Mouse (Mus musculus) hindbrain, embryonic 13.5 days (tissue): Measurements from ENCODE around the gene Chd5. TPM values are rescaled to one million over a fixed set of nuclear protein-coding genes. Genes with fewer than 3 reads are reported as not detected.

Experiments used
- ATAC-seq: fragments of 200-750 bp; cut with Nextera tagmentation; 2 replicates; pipeline ENCODE4 v1.8.0; 2017; ENCODE audit warnings: moderate TSS enrichment; ENCODE audit not compliant: low FRiP score
- H3K27ac ChIP-seq: fragments of 300-500 bp; sonication (generic); 2 replicates; pipeline ENCODE4 v1.5.1; 2015; ENCODE audit warnings: inconsistent platforms, mild to moderate bottlenecking, moderate library complexity
- H3K27me3 ChIP-seq: fragments of 300-500 bp; sonication (generic); 2 replicates; pipeline ENCODE4 v1.6.1; 2015; ENCODE audit warnings: mild to moderate bottlenecking, inconsistent platforms
- H3K36me3 ChIP-seq: fragments of 300-500 bp; sonication (generic); 2 replicates; pipeline ENCODE4 v1.6.1; 2015; ENCODE audit warnings: mild to moderate bottlenecking, inconsistent platforms
- H3K4me1 ChIP-seq: fragments of 300-500 bp; sonication (generic); replicated peaks from 2 replicates; pipeline ENCODE4 v1.6.1; 2015; ENCODE audit warnings: inconsistent platforms
- H3K4me2 ChIP-seq: fragments of 300-500 bp; sonication (generic); 2 replicates; pipeline ENCODE4 v1.6.1; 2015; ENCODE audit warnings: inconsistent platforms, mild to moderate bottlenecking, moderate library complexity
- H3K4me3 ChIP-seq: fragments of 300-500 bp; sonication (generic); 2 replicates; pipeline ENCODE4 v1.5.1; 2015; ENCODE audit warnings: mild to moderate bottlenecking, inconsistent platforms
- H3K9ac ChIP-seq: fragments of 300-500 bp; sonication (generic); 2 replicates; pipeline ENCODE4 v1.6.1; 2015; ENCODE audit warnings: mild to moderate bottlenecking, inconsistent platforms
- H3K9me3 ChIP-seq: fragments of 300-500 bp; sonication (generic); 2 replicates; pipeline ENCODE4 v1.6.1; 2016; ENCODE audit warnings: inconsistent platforms
- WGBS: fragments of 180-500 bp; shearing (Covaris S2); methylation state at CpG from one replicate; pipeline ENCODE4 v1.1.7; 2015; 5-methylcytosine and 5-hydroxymethylcytosine counted together
- polyA plus RNA-seq: library from polyadenylated mRNA; unstranded; fragments of >200 nt; fragmentation: Nextera tagmentation; extraction: Ambion mirVana; gene quantifications from 2 replicates; pipeline ENCODE4 v1.2.1, GENCODE M21; 2015

The Chd5 gene
- 38.7 and 38.9 TPM in 2 replicates for polyA plus RNA-seq

GRCm38 (mm10) chr4:152338419-152339292, at the start of gene Chd5:
Chd5 (plus strand) TSS chr4:152338651.
- H3K27me3 ChIP-seq, result peaks cover 32% of the 10 kb centered on the region
- peaks cover 21% of the 10 kb centered on the region for H3K36me3 ChIP-seq
- H3K27ac ChIP-seq, result peak within 1 kb of the TSS; percentile 84
- H3K4me2 ChIP-seq, result peak within 1 kb of the TSS; percentile 89
- ATAC-seq, result peak; percentile 37
- peaks cover 46% of the 10 kb centered on the region for H3K4me1 ChIP-seq
- H3K9ac ChIP-seq, result peak within 1 kb of the TSS; percentile 94
- H3K9me3 ChIP-seq, result no peaks in the 10 kb centered on the region
- peak within 1 kb of the TSS; percentile 74 for H3K4me3 ChIP-seq
- WGBS, result under 1% methylated on average over 99 of the region's 120 CpGs

DNA sequence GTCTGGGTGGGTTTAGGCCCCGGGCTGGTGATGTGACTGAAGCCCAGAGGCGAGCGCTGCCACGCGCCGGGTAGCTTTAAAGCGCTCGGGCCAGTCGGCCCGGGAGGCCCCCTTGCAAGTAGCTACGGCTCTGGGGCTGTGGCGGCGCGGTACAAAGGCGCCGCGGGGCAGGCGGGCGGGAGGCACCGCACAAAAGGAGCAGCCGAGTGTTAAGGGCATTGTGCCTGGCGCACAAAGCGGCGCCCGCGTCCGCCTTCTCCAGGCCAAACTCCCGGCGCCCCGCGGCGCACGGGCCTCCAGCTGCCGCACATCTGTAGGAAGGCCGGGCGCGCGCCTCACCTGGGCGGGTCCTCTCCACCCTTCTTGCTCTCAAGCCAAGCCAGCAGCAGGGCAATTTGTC, 48.1 kb upstream of the Chd5 start:
- 0 out of 2 replicates have a peak, but pooled peaks have one; percentile 12 for ATAC-seq
- Histone ChIP-seq H3K27me3 (peaks cover 97% of the 10 kb centered on the region), H3K36me3 (no peaks in the 10 kb centered on the region), H3K27ac (no peak overlapping the region), H3K4me2 (peak overlapping the region; percentile 57), H3K4me3 (peak overlapping the region; percentile 32), H3K4me1 (peaks cover 78% of the 10 kb centered on the region), H3K9ac (peak overlapping the region; percentile 67), H3K9me3 (no peaks in the 10 kb centered on the region)
- WGBS, result under 1% methylated on average over 38 of the region's 39 CpGs

- Histone ChIP-seq H3K9ac (peak overlapping the region; percentile 67; the same call in 1 of the 2 replicates), H3K27ac (no peak overlapping the region), H3K4me3 (peak overlapping the region; percentile 32), H3K27me3 (peaks cover 97% of the 10 kb centered on the region), H3K36me3 (no peaks in the 10 kb centered on the region), H3K4me2 (peak overlapping the region; percentile 57), H3K9me3 (no peaks in the 10 kb centered on the region), H3K4me1 (peaks cover 74% of the 10 kb centered on the region)
- 7% methylated on average over 11 of the region's 11 CpGs for WGBS
- ATAC-seq, result no peak
Measured at GRCm38 (mm10) chr4:152290991-152291390, 47.5 kb upstream of the Chd5 start.

- Histone ChIP-seq H3K4me1 (peaks cover 71% of the 10 kb centered on the region), H3K4me2 (peak within 1 kb of the TSS; percentile 57), H3K9ac (peak within 1 kb of the TSS; percentile 67), H3K9me3 (no peaks in the 10 kb centered on the region), H3K4me3 (peak within 1 kb of the TSS; percentile 32), H3K27ac (peak within 1 kb of the TSS; percentile 44; the same call in 1 of the 2 replicates), H3K27me3 (peaks cover 93% of the 10 kb centered on the region), H3K36me3 (no peaks in the 10 kb centered on the region)
- 9% methylated on average over 6 of the region's 6 CpGs for WGBS
- ATAC-seq, result no peak
Measured at GRCm38 (mm10) chr4:152291562-152291961, 46.9 kb upstream of the Chd5 start, which contains the start of gene Hes3. Hes3 (minus strand) TSS chr4:152291662.

GRCm38 (mm10) chr4:152292102-152292765, 46.2 kb upstream of the Chd5 start:
- no peak overlapping the region for H3K4me3 ChIP-seq
- no peaks in the 10 kb centered on the region for H3K36me3 ChIP-seq
- H3K4me2 ChIP-seq, result no peak overlapping the region
- H3K9me3 ChIP-seq, result no peaks in the 10 kb centered on the region
- H3K27ac ChIP-seq, result peak overlapping the region; percentile 44; the same call in 1 of the 2 replicates
- peaks cover 86% of the 10 kb centered on the region for H3K27me3 ChIP-seq
- no peak for ATAC-seq
- no peak overlapping the region for H3K9ac ChIP-seq
- peaks cover 66% of the 10 kb centered on the region for H3K4me1 ChIP-seq
- WGBS, result 8% methylated on average over 12 of the region's 12 CpGs

DNA sequence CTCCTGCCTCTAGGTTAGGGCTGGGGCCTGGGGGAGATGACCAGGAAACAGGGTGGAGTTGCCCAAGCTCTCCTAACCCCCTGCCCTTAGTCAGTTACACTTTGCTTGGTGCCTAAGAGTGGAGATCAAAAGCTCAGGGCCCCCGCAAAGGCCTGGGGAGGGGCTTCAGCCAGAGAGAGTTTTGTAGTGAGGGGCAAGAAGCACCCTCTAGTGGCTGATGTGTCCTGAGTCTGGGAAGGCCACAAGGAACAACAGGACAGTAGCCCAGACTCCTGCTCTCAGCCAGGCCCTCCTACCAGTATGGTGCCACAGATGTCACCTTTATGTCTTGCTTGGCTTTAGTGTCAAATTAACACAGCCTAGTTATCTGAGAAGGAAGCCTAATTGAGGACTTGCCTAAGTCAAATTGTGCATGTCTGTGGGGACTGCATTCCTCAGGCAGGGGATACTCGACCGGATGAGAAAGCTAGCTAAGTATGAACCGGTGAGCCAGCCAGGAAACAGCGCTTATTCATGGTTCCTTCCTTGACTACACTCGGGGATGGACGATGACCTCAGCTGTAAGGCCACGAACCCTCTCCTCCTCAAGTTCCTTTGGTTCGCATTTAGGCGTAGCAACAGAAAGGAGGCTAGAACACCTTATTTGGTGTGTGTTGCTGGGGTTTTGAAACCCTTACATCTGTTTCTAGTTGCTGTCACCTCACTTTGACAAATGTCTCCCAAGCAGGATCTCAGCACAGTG, 44.1 kb upstream of the Chd5 start:
- peaks cover 68% of the 10 kb centered on the region for H3K4me1 ChIP-seq
- H3K9me3 ChIP-seq, result no peaks in the 10 kb centered on the region
- no peak overlapping the region for H3K4me3 ChIP-seq
- WGBS, result 46% methylated on average over 10 of the region's 10 CpGs
- H3K9ac ChIP-seq, result 0 out of 2 replicates have a peak overlapping the region, but pooled peaks have one; percentile 1
- no peaks in the 10 kb centered on the region for H3K36me3 ChIP-seq
- ATAC-seq, result no peak
- no peak overlapping the region for H3K4me2 ChIP-seq
- H3K27me3 ChIP-seq, result peaks cover 75% of the 10 kb centered on the region
- no peak overlapping the region for H3K27ac ChIP-seq

DNA sequence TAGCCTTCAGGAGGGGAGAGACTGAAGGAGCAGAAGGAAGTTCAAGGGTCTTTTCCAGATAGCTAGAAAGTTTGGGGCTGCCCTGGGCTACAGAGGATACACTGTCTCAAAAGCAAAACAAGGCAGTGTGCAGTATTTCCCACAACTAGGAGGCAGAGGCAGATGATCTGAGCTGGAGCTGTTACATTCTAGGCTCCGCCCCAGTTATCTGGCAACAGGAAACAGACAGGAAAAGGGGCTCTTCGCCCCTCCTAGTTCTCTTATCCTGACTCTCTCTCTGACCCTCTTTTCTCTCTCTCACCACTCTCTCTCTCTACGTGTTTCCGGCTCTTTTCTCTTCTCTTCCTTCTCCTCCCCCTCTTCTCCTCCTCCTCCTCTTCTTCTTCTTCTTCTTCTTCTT, 42.5 kb upstream of the Chd5 start:
- Histone ChIP-seq H3K27ac (no peak overlapping the region), H3K9ac (no peak overlapping the region), H3K4me1 (peaks cover 56% of the 10 kb centered on the region), H3K9me3 (no peaks in the 10 kb centered on the region), H3K4me3 (no peak overlapping the region), H3K4me2 (no peak overlapping the region), H3K27me3 (peaks cover 60% of the 10 kb centered on the region), H3K36me3 (peaks cover 14% of the 10 kb centered on the region)
- no peak for ATAC-seq
- 51% methylated on average over 4 of the region's 4 CpGs for WGBS

GRCm38 (mm10) chr4:152296371-152296770, 42.1 kb upstream of the Chd5 start:
- Histone ChIP-seq H3K36me3 (peaks cover 19% of the 10 kb centered on the region), H3K27ac (no peak overlapping the region), H3K9ac (0 out of 2 replicates have a peak overlapping the region, but pooled peaks have one; percentile 63), H3K4me2 (peak overlapping the region; percentile 72), H3K4me3 (peak overlapping the region; percentile 81), H3K27me3 (peaks cover 55% of the 10 kb centered on the region), H3K4me1 (peaks cover 51% of the 10 kb centered on the region), H3K9me3 (no peaks in the 10 kb centered on the region)
- WGBS, result 21% methylated on average over 8 of the region's 8 CpGs
- no peak for ATAC-seq

DNA sequence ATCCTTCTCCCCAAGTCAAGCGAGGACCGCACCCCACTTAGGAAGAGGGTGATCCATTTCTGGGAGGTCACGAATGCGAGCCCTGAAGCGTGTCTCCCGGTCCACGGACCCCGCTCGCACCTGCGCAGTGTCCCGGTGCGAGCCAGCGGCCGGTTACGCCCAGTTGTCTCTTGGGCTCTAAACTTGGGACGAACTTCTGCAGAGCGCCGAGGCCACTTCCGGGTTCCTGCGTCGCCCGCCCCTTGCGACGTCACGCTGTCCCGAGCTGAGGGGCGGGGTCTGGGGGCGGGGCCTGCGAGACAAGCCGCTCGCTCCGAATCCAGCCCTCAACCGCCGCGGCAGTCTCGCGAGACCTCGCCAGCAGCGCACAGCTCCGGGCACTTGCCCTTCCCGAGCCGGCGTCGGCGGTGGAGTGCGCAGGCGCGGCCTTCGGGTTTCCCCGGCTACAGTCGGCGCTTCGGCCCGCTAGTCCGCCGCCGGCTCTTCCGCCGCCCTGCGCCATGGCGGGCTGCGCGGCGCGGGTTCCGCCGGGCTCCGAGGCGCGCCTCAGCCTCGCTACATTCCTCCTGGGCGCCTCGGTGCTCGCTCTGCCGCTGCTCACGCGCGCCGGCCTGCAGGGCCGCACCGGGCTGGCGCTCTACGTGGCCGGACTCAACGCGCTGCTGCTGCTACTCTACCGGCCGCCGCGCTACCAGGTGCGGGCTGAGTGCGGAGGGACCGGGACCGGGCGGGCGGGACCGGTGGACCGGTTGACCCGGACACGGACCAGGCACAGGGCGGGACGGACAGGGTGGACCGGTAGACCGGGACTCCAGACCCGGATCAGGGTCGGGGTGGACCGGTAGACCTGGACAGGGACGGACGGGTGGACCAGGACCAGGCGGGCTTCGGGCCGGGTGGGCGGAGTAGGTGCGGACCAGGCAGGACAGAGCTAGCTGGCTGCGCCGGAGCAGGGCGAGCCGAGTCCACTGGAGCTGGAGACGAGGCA, 41.3 kb upstream of the Chd5 start, which contains the start of gene Icmt:
Gene Icmt, plus strand, starts transcription at position 354 of the 988 bp plus-strand sequence.
- H3K9me3 ChIP-seq, result no peaks in the 10 kb centered on the region
- H3K9ac ChIP-seq, result peak within 1 kb of the TSS; percentile 98
- H3K4me2 ChIP-seq, result peak within 1 kb of the TSS; percentile 91
- ATAC-seq, result peak; percentile 92
- H3K4me3 ChIP-seq, result peak within 1 kb of the TSS; percentile 81
- peaks cover 27% of the 10 kb centered on the region for H3K36me3 ChIP-seq
- whole genome bisulfite sequencing, result under 1% methylated on average over 118 of the region's 119 CpGs
- peaks cover 44% of the 10 kb centered on the region for H3K4me1 ChIP-seq
- H3K27me3 ChIP-seq, result peaks cover 47% of the 10 kb centered on the region
- peak within 1 kb of the TSS; percentile 87 for H3K27ac ChIP-seq

DNA sequence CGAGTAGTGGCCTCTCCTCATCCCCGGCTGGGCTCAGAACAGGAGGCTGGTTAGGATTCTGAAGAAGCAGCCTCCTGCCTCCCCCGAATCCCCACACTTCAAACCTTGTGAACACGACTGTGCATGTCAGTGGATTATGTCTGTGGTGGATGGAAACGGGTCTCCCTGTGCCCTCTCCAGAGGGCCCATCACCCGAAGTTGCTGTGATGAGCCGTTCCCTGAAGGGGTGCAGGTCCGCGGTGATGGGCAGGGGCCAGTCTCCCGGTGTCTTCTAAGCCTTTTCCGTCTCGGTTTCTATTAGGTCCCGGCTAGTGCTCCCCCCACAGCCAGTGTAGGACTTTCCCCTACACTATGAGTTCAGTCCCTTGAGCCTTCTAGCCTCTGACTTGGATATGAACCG, 39.6 kb upstream of the Chd5 start:
- Histone ChIP-seq H3K27ac (no peak overlapping the region), H3K4me3 (0 out of 2 replicates have a peak overlapping the region, but pooled peaks have one; percentile 81), H3K9me3 (no peaks in the 10 kb centered on the region), H3K27me3 (peaks cover 31% of the 10 kb centered on the region), H3K36me3 (peaks cover 43% of the 10 kb centered on the region), H3K9ac (peak overlapping the region; percentile 98), H3K4me2 (peak overlapping the region; percentile 91), H3K4me1 (peaks cover 29% of the 10 kb centered on the region)
- ATAC-seq, result no peak
- 84% methylated on average over 14 of the region's 14 CpGs for WGBS

DNA sequence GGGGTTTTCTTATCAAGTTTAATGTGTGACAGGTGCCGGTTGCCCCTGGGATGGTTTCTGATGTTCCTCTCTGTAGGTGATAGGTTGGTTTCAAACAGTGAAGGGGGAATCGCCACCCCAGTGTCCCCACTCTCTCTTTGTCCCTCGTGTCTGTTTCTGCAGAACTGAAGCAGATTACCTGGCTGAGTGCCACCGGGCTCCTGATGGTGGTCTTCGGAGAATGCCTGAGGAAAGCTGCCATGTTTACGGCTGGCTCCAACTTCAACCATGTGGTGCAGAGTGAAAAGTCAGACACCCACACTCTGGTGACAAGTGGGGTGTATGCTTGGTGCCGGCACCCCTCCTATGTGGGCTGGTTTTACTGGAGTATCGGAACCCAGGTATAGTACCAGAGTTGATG, 38.1 kb upstream of the Chd5 start:
- Histone ChIP-seq H3K36me3 (peaks cover 55% of the 10 kb centered on the region), H3K27ac (no peak overlapping the region), H3K9me3 (no peaks in the 10 kb centered on the region), H3K27me3 (peaks cover 20% of the 10 kb centered on the region), H3K4me2 (no peak overlapping the region), H3K4me3 (no peak overlapping the region), H3K4me1 (peaks cover 25% of the 10 kb centered on the region), H3K9ac (no peak overlapping the region)
- no peak for ATAC-seq
- WGBS, result 96% methylated on average over 8 of the region's 8 CpGs
